Mouse (Mus musculus) heart, adult 2 months (tissue): ENCODE measurements around the gene Cacna1c.

ENCODE experiments used
- CTCF ChIP-seq: fragments of 200-600 bp; IDR thresholded peaks from 2 replicates; pipeline ENCODE4 v1.8.1; 2022; ENCODE audit warnings: antibody characterized with exemption, mild to moderate bottlenecking, moderate library complexity
- EP300 ChIP-seq: fragments of 200-500 bp; IDR thresholded peaks from 2 replicates; pipeline ENCODE4 v1.6.1; 2011; ENCODE audit warnings: low read depth, low read length, control low read depth; ENCODE audit not compliant: insufficient read depth
- POLR2A ChIP-seq: fragments of 200-500 bp; IDR thresholded peaks from 2 replicates; pipeline ENCODE4 v1.6.1; 2011; ENCODE audit warnings: mild to moderate bottlenecking, low read depth, low read length, control low read depth; ENCODE audit not compliant: insufficient read depth

GRCm38 (mm10) chr6:119072772-119073171 lies 123.4 kb downstream of the Cacna1c start:
- no peak for TF ChIP-seq POLR2A
- TF ChIP-seq CTCF: no peak
- TF ChIP-seq EP300: no peak
